Comparison of ENCODE assay signal across 19 mouse cellular contexts in genomic region chr16:24200200-24200599, GRCm38 (mm10).
DNase-seq lines count a peak whose midpoint lies in the region; ATAC-seq and TF ChIP-seq lines count a peak whose summit lies in the region.
"Had no signal": no experiment of that assay in that cellular context is flagged by ENCODE, and none has a peak within 500 bp of the region (broad histone marks: within the 10 kb centered on the region; RNA-seq: fewer than 3 reads in every experiment).

No protein-coding gene starts in this region.

- no peak for DNase-seq in stomach, postnatal 0 days (ENCODE audit: low spot score)
- peak; percentile 70 for DNase-seq in thymus, adult 2 months
- no peak for DNase-seq in heart, postnatal 4 days
- DNase-seq in cerebellum, adult 11-12 months = no peak
- DNase-seq: B cell, adult 2 months; cerebellum, adult 9-11 months; gastrocnemius, adult 2 months; left cerebral cortex, postnatal 4 days; lung, adult 2 months; right cerebral cortex, adult 18-20 months had no signal

- no peak for TF ChIP-seq EP300 in stomach, postnatal 0 days (optimal IDR thresholded peaks at IDR 0.05)

- no peaks in the 10 kb centered on the region for H3K27me3 ChIP-seq in stomach, embryonic 15.5 days (replicated peaks)
- no peaks in the 10 kb centered on the region for H3K27me3 ChIP-seq in stomach, postnatal 0 days (ENCODE audit: control insufficient read depth, insufficient read depth, low read length)
- H3K27me3 ChIP-seq in liver, embryonic 15.5 days = no peaks in the 10 kb centered on the region
- no peaks in the 10 kb centered on the region for H3K27me3 ChIP-seq in thymus, adult 2 months (ENCODE audit: control insufficient read depth, insufficient read depth, low read length)
- H3K27me3 ChIP-seq: heart, embryonic 15.5 days; hindbrain, embryonic 12.5 days; kidney, embryonic 15.5 days; midbrain, embryonic 15.5 days had no signal

- H3K36me3 ChIP-seq in stomach, embryonic 15.5 days = no peaks in the 10 kb centered on the region
- no peaks in the 10 kb centered on the region for H3K36me3 ChIP-seq in stomach, postnatal 0 days (ENCODE audit: control insufficient read depth, insufficient read depth, low read length)
- H3K36me3 ChIP-seq in liver, embryonic 15.5 days (replicated peaks) = no peaks in the 10 kb centered on the region
- H3K36me3 ChIP-seq in thymus, adult 2 months (ENCODE audit: control insufficient read depth, insufficient read depth, low read length) = no peaks in the 10 kb centered on the region
- H3K36me3 ChIP-seq: heart, embryonic 15.5 days; hindbrain, embryonic 12.5 days; kidney, embryonic 15.5 days; midbrain, embryonic 15.5 days had no signal

- no peak for TF ChIP-seq CTCF in stomach, postnatal 0 days (IDR thresholded peaks at IDR 0.05; ENCODE audit: low read depth)
- TF ChIP-seq CTCF in thymus, adult 2 months (IDR thresholded peaks at IDR 0.05; ENCODE audit: borderline replicate concordance, control insufficient read depth, extremely low read depth, insufficient read depth, low read length, poor library complexity) = no peak

- H3K9ac ChIP-seq in stomach, embryonic 15.5 days = no peak overlapping the region
- no peak overlapping the region for H3K9ac ChIP-seq in stomach, postnatal 0 days (ENCODE audit: low read length)
- no peak overlapping the region for H3K9ac ChIP-seq in liver, embryonic 15.5 days
- H3K9ac ChIP-seq: heart, embryonic 15.5 days; hindbrain, embryonic 12.5 days; kidney, embryonic 15.5 days; midbrain, embryonic 15.5 days had no signal

- H3K4me1 ChIP-seq in stomach, embryonic 15.5 days = no peaks in the 10 kb centered on the region
- no peaks in the 10 kb centered on the region for H3K4me1 ChIP-seq in stomach, postnatal 0 days (replicated peaks; ENCODE audit: control insufficient read depth, insufficient read depth)
- H3K4me1 ChIP-seq in liver, embryonic 15.5 days (replicated peaks) = peaks cover 15% of the 10 kb centered on the region
- peaks cover 57% of the 10 kb centered on the region for H3K4me1 ChIP-seq in thymus, adult 2 months (replicated peaks; ENCODE audit: control insufficient read depth, insufficient read depth, low read length)
- H3K4me1 ChIP-seq: hindbrain, embryonic 12.5 days; midbrain, embryonic 15.5 days had no signal

- WGBS in stomach, embryonic 15.5 days = 83% methylated on average over 5 of the region's 5 CpGs
- 94% methylated on average over 5 of the region's 5 CpGs for WGBS in stomach, postnatal 0 days
- 68% methylated on average over 5 of the region's 5 CpGs for WGBS in liver, embryonic 15.5 days (ENCODE audit: insufficient replicate concordance)
- 12% methylated on average over 5 of the region's 5 CpGs for WGBS in thymus, adult 2 months

- no peak overlapping the region for H3K4me3 ChIP-seq in stomach, embryonic 15.5 days (replicated peaks)
- H3K4me3 ChIP-seq in stomach, postnatal 0 days (ENCODE audit: low read depth, low read length) = no peak overlapping the region
- no peak overlapping the region for H3K4me3 ChIP-seq in liver, embryonic 15.5 days (replicated peaks)
- no peak overlapping the region for H3K4me3 ChIP-seq in thymus, adult 2 months (ENCODE audit: control insufficient read depth, insufficient read depth, low read length)
- H3K4me3 ChIP-seq: gastrocnemius, adult 2 months; heart, embryonic 15.5 days; hindbrain, embryonic 12.5 days; kidney, embryonic 15.5 days; megakaryocyte, embryonic 14.5 days; midbrain, embryonic 15.5 days had no signal

- H3K9me3 ChIP-seq in stomach, embryonic 15.5 days = no peaks in the 10 kb centered on the region
- no peaks in the 10 kb centered on the region for H3K9me3 ChIP-seq in stomach, postnatal 0 days (ENCODE audit: control insufficient read depth, low read length)
- H3K9me3 ChIP-seq in liver, embryonic 15.5 days (replicated peaks) = no peaks in the 10 kb centered on the region
- H3K9me3 ChIP-seq: heart, embryonic 15.5 days; hindbrain, embryonic 12.5 days; kidney, embryonic 15.5 days; megakaryocyte, embryonic 14.5 days; midbrain, embryonic 15.5 days had no signal

- no peak for TF ChIP-seq POLR2A in thymus, adult 2 months (IDR thresholded peaks at IDR 0.05; ENCODE audit: control insufficient read depth, extremely low read depth, insufficient read depth, low read length, poor library complexity)

- ATAC-seq in stomach, embryonic 15.5 days (ENCODE audit: insufficient read depth, low FRiP score, low read depth) = no peak
- ATAC-seq in stomach, postnatal 0 days (ENCODE audit: low FRiP score, low TSS enrichment) = no peak
- ATAC-seq in liver, embryonic 15.5 days (ENCODE audit: insufficient read depth) = peak; percentile 8; the same call in 1 of the 2 replicates
- ATAC-seq in monocyte, adult 5-6 weeks (replicated peaks; ENCODE audit: insufficient number of reproducible peaks, low FRiP score, low TSS enrichment, poor library complexity, severe bottlenecking) = no peak
- ATAC-seq: inflammation-experienced regulatory T-cells, adult 6 months; midbrain, embryonic 15.5 days had no signal

- no peak overlapping the region for H3K4me2 ChIP-seq in stomach, embryonic 15.5 days
- H3K4me2 ChIP-seq in stomach, postnatal 0 days (replicated peaks; ENCODE audit: low read depth) = no peak overlapping the region
- no peak overlapping the region for H3K4me2 ChIP-seq in liver, embryonic 15.5 days
- H3K4me2 ChIP-seq: heart, embryonic 15.5 days; hindbrain, embryonic 12.5 days; kidney, embryonic 15.5 days; midbrain, embryonic 15.5 days had no signal

- 0 out of 2 replicates have a peak overlapping the region, but pooled peaks have one; percentile 3 for H3K27ac ChIP-seq in stomach, embryonic 15.5 days
- no peak overlapping the region for H3K27ac ChIP-seq in stomach, postnatal 0 days (replicated peaks)
- H3K27ac ChIP-seq in liver, embryonic 15.5 days (replicated peaks) = peak overlapping the region; percentile 68
- peak overlapping the region; percentile 75 for H3K27ac ChIP-seq in thymus, adult 2 months (ENCODE audit: control insufficient read depth, insufficient read depth, low read length)
- H3K27ac ChIP-seq: heart, embryonic 15.5 days; hindbrain, embryonic 12.5 days; kidney, embryonic 15.5 days; midbrain, embryonic 15.5 days had no signal
